Mouse (Mus musculus) liver, embryonic 14.5 days (tissue): Measurements from ENCODE around the gene Gm37240. TPM values are rescaled to one million over a fixed set of nuclear protein-coding genes. Genes with fewer than 3 reads are reported as not detected.

Source experiments
- ATAC-seq: fragments of 200-750 bp; cut with Nextera tagmentation; 2 replicates; pipeline ENCODE4 v1.8.0; 2017; ENCODE audit warnings: moderate number of reproducible peaks, mild to moderate bottlenecking, moderate library complexity; ENCODE audit not compliant: insufficient read depth
- DNase-seq, 3 experiments: peaks; one replicate each; pipeline ENCODE4 v3.0.0-alpha.2; 2012 to 2013; ENCODE audit warnings: low read depth in 3 of 3, low spot score in 3 of 3
- H3K27ac ChIP-seq: fragments of 300-500 bp; sonication (generic); 2 replicates; pipeline ENCODE4 v1.5.1; 2014; ENCODE audit warnings: moderate library complexity, mild to moderate bottlenecking, control low read depth, inconsistent platforms
- H3K27me3 ChIP-seq: fragments of 300-500 bp; sonication (generic); 2 replicates; pipeline ENCODE4 v1.6.1; 2014; ENCODE audit warnings: mild to moderate bottlenecking, low read length, moderate library complexity; ENCODE audit not compliant: control insufficient read depth, insufficient read depth
- H3K36me3 ChIP-seq: fragments of 300-500 bp; sonication (generic); replicated peaks from 2 replicates; pipeline ENCODE4 v1.6.1; 2014; ENCODE audit warnings: low read depth; ENCODE audit not compliant: control insufficient read depth, insufficient read depth
- H3K4me1 ChIP-seq, 2 experiments: fragments of 200-500 bp in 1 of 2; fragments of 300-500 bp in 1 of 2; sonication (generic) in 1 of 2; replicated peaks; 2 replicates each; pipeline ENCODE4 v1.6.1; 2012 to 2014; ENCODE audit warnings: antibody characterized with exemption in 1 of 2, inconsistent platforms in 1 of 2, low read length in 1 of 2; ENCODE audit not compliant: control insufficient read depth in 2 of 2, insufficient read depth in 2 of 2
- H3K4me2 ChIP-seq: fragments of 300-500 bp; sonication (generic); 2 replicates; pipeline ENCODE4 v1.6.1; 2014; ENCODE audit warnings: low read depth, mild to moderate bottlenecking, control low read depth, moderate library complexity
- H3K4me3 ChIP-seq, 2 experiments: fragments of 200-500 bp in 1 of 2; fragments of 300-500 bp in 1 of 2; sonication (generic) in 1 of 2; 2 replicates each; pipeline ENCODE4 v1.5.1; 2012 to 2014; ENCODE audit warnings: low read depth in 2 of 2, low read length in 2 of 2, mild to moderate bottlenecking in 2 of 2, control low read depth in 1 of 2, inconsistent platforms in 1 of 2, moderate library complexity in 1 of 2; ENCODE audit not compliant: insufficient read depth in 1 of 2
- H3K9ac ChIP-seq: fragments of 300-500 bp; sonication (generic); replicated peaks from 2 replicates; pipeline ENCODE4 v1.6.1; 2014; ENCODE audit warnings: mild to moderate bottlenecking, control low read depth, moderate library complexity
- H3K9me3 ChIP-seq: fragments of 300-500 bp; sonication (generic); 2 replicates; pipeline ENCODE4 v1.6.1; 2016; ENCODE audit warnings: low read length, mixed read lengths; ENCODE audit not compliant: control insufficient read depth
- CTCF ChIP-seq: IDR thresholded peaks from 2 replicates; pipeline ENCODE4 v1.5.1; 2016; ENCODE audit warnings: antibody characterized with exemption, low read depth, control low read depth
- EP300 ChIP-seq: IDR thresholded peaks from 2 replicates; pipeline ENCODE4 v1.6.1; 2016; ENCODE audit warnings: antibody characterized with exemption, low read depth
- WGBS: fragments of 180-500 bp; shearing (Covaris S2); extraction: QIAGEN DNeasy Blood & Tissue Kit; methylation state at CpG from one replicate; pipeline ENCODE4 v1.1.7; 2014; ENCODE audit not compliant: insufficient replicate concordance; 5-methylcytosine and 5-hydroxymethylcytosine counted together
- polyA plus RNA-seq, 2 experiments: library from polyadenylated mRNA; depleted of rRNA in 1 of 2; stranded (reverse) in 1 of 2; unstranded in 1 of 2; fragments of >200 nt; fragmentation: Nextera tagmentation in 1 of 2; extraction: Ambion mirVana in 1 of 2; gene quantifications; 2 replicates each; pipeline versions ENCODE4 v1.2.1 to v1.2.3; 2012 to 2014

The Gm37240 gene
- polyA plus RNA-seq, 2 experiments = 0.03 to 0.30 TPM

GRCm38 (mm10) chr3:84705224-84705623 lies 1182.1 kb downstream of the Gm37240 start:
- 52% methylated on average over 9 of the region's 9 CpGs for WGBS
- no peak for TF ChIP-seq CTCF
- TF ChIP-seq EP300 = no peak
- H3K4me2 ChIP-seq = no peak overlapping the region
- no peak overlapping the region for H3K9ac ChIP-seq
- H3K27ac ChIP-seq = no peak overlapping the region
- no peak for DNase-seq
- H3K4me1 ChIP-seq = peaks cover 19 to 25% of the 10 kb centered on the region in 2 experiments
- H3K9me3 ChIP-seq = no peaks in the 10 kb centered on the region
- no peaks in the 10 kb centered on the region for H3K36me3 ChIP-seq
- H3K4me3 ChIP-seq = no peak overlapping the region
- no peak for ATAC-seq
- H3K27me3 ChIP-seq = no peaks in the 10 kb centered on the region

- Histone ChIP-seq H3K36me3 (no peaks in the 10 kb centered on the region), H3K9me3 (no peaks in the 10 kb centered on the region), H3K9ac (peak overlapping the region; percentile 31), H3K4me2 (peak overlapping the region; percentile 70), H3K27ac (peak overlapping the region; percentile 51), H3K4me3 (peak overlapping the region; percentile 8 to 14; a peak in 2 of 4 replicates), H3K4me1 (peaks cover 21 to 28% of the 10 kb centered on the region in 2 experiments), H3K27me3 (no peaks in the 10 kb centered on the region)
- 28% methylated on average over 11 of the region's 11 CpGs for WGBS
- ATAC-seq = peak; percentile 93
- no peak for TF ChIP-seq CTCF
- TF ChIP-seq EP300 = peak; percentile 56
- peak; percentile 52 to 67 (median 62) for DNase-seq
Observed at GRCm38 (mm10) chr3:84703083-84703810, 1184.1 kb downstream of the Gm37240 start.

GRCm38 (mm10) chr3:84701964-84702363 lies 1185.4 kb downstream of the Gm37240 start:
- TF ChIP-seq CTCF (no peak), EP300 (no peak)
- ATAC-seq = no peak
- no peak for DNase-seq
- H3K27me3 ChIP-seq = no peaks in the 10 kb centered on the region
- H3K4me2 ChIP-seq = no peak overlapping the region
- H3K9me3 ChIP-seq = no peaks in the 10 kb centered on the region
- H3K36me3 ChIP-seq = no peaks in the 10 kb centered on the region
- WGBS = 92% methylated on average over 5 of the region's 5 CpGs
- H3K4me3 ChIP-seq = no peak overlapping the region
- no peak overlapping the region for H3K27ac ChIP-seq
- H3K9ac ChIP-seq = no peak overlapping the region
- peaks cover 21 to 28% of the 10 kb centered on the region in 2 experiments for H3K4me1 ChIP-seq

- H3K4me1 ChIP-seq = peaks cover 21 to 28% of the 10 kb centered on the region in 2 experiments
- H3K4me3 ChIP-seq = no peak overlapping the region
- no peak overlapping the region for H3K4me2 ChIP-seq
- TF ChIP-seq CTCF (no peak), EP300 (no peak)
- no peaks in the 10 kb centered on the region for H3K9me3 ChIP-seq
- no peak overlapping the region for H3K9ac ChIP-seq
- ATAC-seq (no peak), DNase-seq (no peak)
- no peaks in the 10 kb centered on the region for H3K27me3 ChIP-seq
- WGBS = 78% methylated on average over 2 of the region's 2 CpGs
- H3K36me3 ChIP-seq = no peaks in the 10 kb centered on the region
- H3K27ac ChIP-seq = no peak overlapping the region
Observed at GRCm38 (mm10) chr3:84701509-84701908, 1185.8 kb downstream of the Gm37240 start.

GRCm38 (mm10) chr3:84696428-84696917 lies 1190.8 kb downstream of the Gm37240 start:
- DNase-seq (no peak), ATAC-seq (no peak)
- 62% methylated on average over 18 of the region's 18 CpGs for WGBS

More at GRCm38 (mm10) chr3:84696428-84696917, 1190.8 kb downstream of the Gm37240 start:
- no peak overlapping the region for H3K4me3 ChIP-seq
- peaks cover 2 to 8% of the 10 kb centered on the region in 2 experiments; a peak in 3 of 4 replicates for H3K4me1 ChIP-seq
- H3K27ac ChIP-seq = no peak overlapping the region
- no peak overlapping the region for H3K9ac ChIP-seq
- H3K27me3 ChIP-seq = no peaks in the 10 kb centered on the region
- no peak for TF ChIP-seq CTCF
- no peak for TF ChIP-seq EP300
- H3K36me3 ChIP-seq = no peaks in the 10 kb centered on the region
- H3K4me2 ChIP-seq = no peak overlapping the region
- no peaks in the 10 kb centered on the region for H3K9me3 ChIP-seq
